Mouse (Mus musculus) limb, embryonic 11.5 days (tissue): ENCODE measurements around the gene Dusp19. TPM values are rescaled to one million over a fixed set of nuclear protein-coding genes. Genes with fewer than 3 reads are reported as not detected.
A peak's percentile ranks its signal among the peaks of the same experiment; 100 is the strongest.

ENCODE experiments used
- ATAC-seq: fragments of 200-750 bp; cut with Nextera tagmentation; 2 replicates; pipeline ENCODE4 v1.8.0; 2017; ENCODE audit warnings: low read depth; ENCODE audit not compliant: insufficient number of reproducible peaks, low FRiP score, low TSS enrichment
- DNase-seq: peaks from one replicate; pipeline ENCODE4 v3.0.0-alpha.2; 2015; ENCODE audit warnings: low spot score
- H3K27ac ChIP-seq: fragments of 300-500 bp; sonication (generic); replicated peaks from 2 replicates; pipeline ENCODE4 v1.5.1; 2014; ENCODE audit warnings: low read depth, mild to moderate bottlenecking, low read length
- H3K27me3 ChIP-seq: fragments of 300-500 bp; sonication (generic); 2 replicates; pipeline ENCODE4 v1.6.1; 2014; ENCODE audit warnings: mild to moderate bottlenecking, low read length, mixed read lengths; ENCODE audit not compliant: control insufficient read depth, insufficient read depth
- H3K36me3 ChIP-seq: fragments of 300-500 bp; sonication (generic); 2 replicates; pipeline ENCODE4 v1.6.1; 2014; ENCODE audit warnings: mild to moderate bottlenecking, low read length, moderate library complexity, mixed read lengths; ENCODE audit not compliant: control insufficient read depth, insufficient read depth
- H3K4me1 ChIP-seq: fragments of 300-500 bp; sonication (generic); 2 replicates; pipeline ENCODE4 v1.6.1; 2014; ENCODE audit warnings: low read length, mixed read lengths; ENCODE audit not compliant: control insufficient read depth, insufficient read depth
- H3K4me2 ChIP-seq: fragments of 300-500 bp; sonication (generic); 2 replicates; pipeline ENCODE4 v1.6.1; 2014; ENCODE audit warnings: low read depth, mild to moderate bottlenecking, moderate library complexity; ENCODE audit not compliant: severe bottlenecking
- H3K4me3 ChIP-seq: fragments of 300-500 bp; sonication (generic); 2 replicates; pipeline ENCODE4 v1.5.1; 2014; ENCODE audit warnings: low read depth, low read length
- H3K9ac ChIP-seq: fragments of 300-500 bp; sonication (generic); 2 replicates; pipeline ENCODE4 v1.6.1; 2014; ENCODE audit warnings: mild to moderate bottlenecking, low read length
- H3K9me3 ChIP-seq: fragments of 300-500 bp; sonication (generic); 2 replicates; pipeline ENCODE4 v1.6.1; 2016; ENCODE audit warnings: low read length; ENCODE audit not compliant: control insufficient read depth
- WGBS: fragments of 180-500 bp; shearing (Covaris S2); extraction: QIAGEN DNeasy Blood & Tissue Kit; methylation state at CpG from one replicate; pipeline ENCODE4 v1.1.7; 2014; 5-methylcytosine and 5-hydroxymethylcytosine counted together
- microRNA counts: library from miRNA; unstranded; fragments of <30 nt; microRNA quantifications from one replicate; lab custom pipeline; 2016
- microRNA-seq: library from miRNA; unstranded; fragments of <30 nt; microRNA quantifications from one replicate; pipeline ENCODE4, GENCODE M21; 2016
- polyA plus RNA-seq: library from polyadenylated mRNA; unstranded; fragments of >200 nt; fragmentation: Nextera tagmentation; extraction: Ambion mirVana; gene quantifications from 2 replicates; pipeline ENCODE4 v1.2.1, GENCODE M21; 2014

Dusp19 gene
- polyA plus RNA-seq, 1 experiment from 2014 or later: 15.9 TPM

- Histone ChIP-seq H3K9ac (no peak overlapping the region), H3K9me3 (no peaks in the 10 kb centered on the region), H3K4me1 (no peaks in the 10 kb centered on the region), H3K27ac (no peak overlapping the region), H3K36me3 (no peaks in the 10 kb centered on the region), H3K27me3 (no peaks in the 10 kb centered on the region), H3K4me3 (no peak overlapping the region), H3K4me2 (no peak overlapping the region)
- ATAC-seq: no peak
- DNase-seq: no peak
These were observed 44.6 kb downstream of the Dusp19 start for GRCm38 (mm10) chr2:80661414-80661813.

DNA sequence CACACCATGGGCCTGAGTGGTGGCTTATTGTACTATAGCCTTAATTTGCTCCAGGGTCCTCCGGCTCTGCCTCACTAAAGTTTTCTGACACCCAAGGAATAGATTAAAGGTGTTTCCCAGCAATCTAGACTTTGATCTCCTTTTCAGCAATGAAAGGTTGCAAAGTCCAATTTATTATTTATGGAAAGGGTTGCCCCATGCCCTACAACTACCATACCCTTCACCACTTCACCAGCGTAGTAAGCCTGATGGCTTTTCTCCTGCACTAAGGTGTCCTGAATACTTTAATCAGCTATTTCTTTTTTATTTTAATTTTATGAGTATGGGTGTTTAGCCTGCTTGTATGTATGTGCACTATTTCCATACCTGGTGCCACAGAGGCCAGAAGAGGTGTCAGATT lies 45.8 kb downstream of the Dusp19 start:
- H3K4me1 ChIP-seq: no peaks in the 10 kb centered on the region
- WGBS: 89% methylated on average over 2 of the region's 2 CpGs
- H3K27ac ChIP-seq: no peak overlapping the region
- ATAC-seq (no peak), DNase-seq (no peak)
- H3K27me3 ChIP-seq: no peaks in the 10 kb centered on the region
- no peaks in the 10 kb centered on the region for H3K36me3 ChIP-seq
- no peaks in the 10 kb centered on the region for H3K9me3 ChIP-seq
- no peak overlapping the region for H3K9ac ChIP-seq
- no peak overlapping the region for H3K4me3 ChIP-seq
- no peak overlapping the region for H3K4me2 ChIP-seq

DNA sequence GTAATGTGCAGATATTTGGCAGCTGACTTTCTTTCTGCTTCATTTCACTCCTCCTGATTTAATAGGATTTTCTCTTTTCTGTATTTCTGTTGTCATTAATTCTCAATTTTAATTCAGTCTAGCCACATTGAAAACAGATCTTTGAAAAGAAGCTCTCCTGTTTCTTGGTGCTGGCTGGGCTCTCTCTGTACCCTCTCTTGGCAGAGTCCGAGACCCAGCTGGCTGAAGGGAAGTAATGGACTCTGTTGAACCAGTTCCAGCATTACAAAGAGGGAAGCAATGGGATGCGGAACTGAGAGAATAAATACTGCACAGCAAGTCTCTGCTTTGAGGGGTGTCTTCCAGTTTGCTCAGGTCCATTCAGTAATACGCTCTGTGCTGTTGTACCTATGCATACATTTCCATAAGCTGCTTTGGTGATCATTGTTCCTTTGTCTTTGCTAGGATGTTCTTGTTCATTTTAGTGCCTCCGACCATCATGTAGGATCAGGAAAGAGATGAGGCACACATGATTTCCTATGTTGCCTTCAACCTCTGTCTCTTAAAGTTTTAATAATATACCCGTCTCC lies 50.6 kb downstream of the Dusp19 start:
- 93% methylated on average over 5 of the region's 5 CpGs for WGBS
- DNase-seq (no peak), ATAC-seq (no peak)
- H3K9me3 ChIP-seq: no peaks in the 10 kb centered on the region
- H3K27ac ChIP-seq: no peak overlapping the region
- no peak overlapping the region for H3K4me3 ChIP-seq
- no peaks in the 10 kb centered on the region for H3K36me3 ChIP-seq
- H3K4me1 ChIP-seq: no peaks in the 10 kb centered on the region
- no peaks in the 10 kb centered on the region for H3K27me3 ChIP-seq
- H3K9ac ChIP-seq: no peak overlapping the region
- no peak overlapping the region for H3K4me2 ChIP-seq

GRCm38 (mm10) chr2:80669868-80670666 lies 53.2 kb downstream of the Dusp19 start:
- 84% methylated on average over 11 of the region's 11 CpGs for WGBS
- H3K9me3 ChIP-seq: no peaks in the 10 kb centered on the region
- H3K27ac ChIP-seq: no peak overlapping the region
- DNase-seq (peak; percentile 38), ATAC-seq (no peak)
- H3K4me1 ChIP-seq: no peaks in the 10 kb centered on the region
- H3K4me3 ChIP-seq: no peak overlapping the region
- no peak overlapping the region for H3K4me2 ChIP-seq
- H3K36me3 ChIP-seq: no peaks in the 10 kb centered on the region
- no peak overlapping the region for H3K9ac ChIP-seq
- H3K27me3 ChIP-seq: no peaks in the 10 kb centered on the region

DNA sequence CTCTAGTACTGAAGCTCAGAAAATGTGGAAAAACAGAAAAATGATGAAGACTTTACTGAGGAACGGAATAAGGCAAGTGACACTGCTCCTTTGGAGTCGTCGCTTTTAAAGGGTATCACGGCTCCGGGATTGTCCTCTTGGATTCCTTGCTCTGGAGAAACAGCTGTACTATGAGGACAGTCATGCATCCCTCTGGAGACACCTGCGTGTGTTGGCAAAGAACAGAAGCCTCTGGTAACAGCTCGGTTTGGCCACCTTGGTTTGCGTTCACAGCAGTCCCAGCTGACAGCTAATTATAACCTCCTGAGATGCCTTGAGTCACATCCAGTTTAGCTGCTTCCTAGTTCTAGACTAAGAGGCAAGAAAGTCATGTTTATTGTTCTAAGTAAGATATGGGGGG lies 62.0 kb downstream of the Dusp19 start:
- H3K4me1 ChIP-seq: no peaks in the 10 kb centered on the region
- no peaks in the 10 kb centered on the region for H3K9me3 ChIP-seq
- H3K36me3 ChIP-seq: no peaks in the 10 kb centered on the region
- no peaks in the 10 kb centered on the region for H3K27me3 ChIP-seq
- no peak overlapping the region for H3K4me2 ChIP-seq
- WGBS: 87% methylated on average over 8 of the region's 8 CpGs
- DNase-seq: no peak
- H3K27ac ChIP-seq: no peak overlapping the region
- no peak overlapping the region for H3K4me3 ChIP-seq
- no peak overlapping the region for H3K9ac ChIP-seq
- ATAC-seq: no peak

MicroRNAs within 50 kb of the gene (microRNA counts, 519-probe panel; counts per million panel counts)
- not detected for microRNA mmu-miR-684 (lab: Ali Mortazavi, UCI)

Small RNA genes within 50 kb of the gene (microRNA-seq; reads per million reads assigned to microRNA genes)
- not detected for gene Mir684-1

Other genes with a start within 250 kb of the Dusp19 start
- 118 and 120 TPM in 2 replicates for gene Frzb, start 169.4 kb upstream of the Dusp19 start, polyA plus RNA-seq
- 54.4 and 61.4 TPM in 2 replicates for gene Nckap1, start 35.7 kb upstream of the Dusp19 start, polyA plus RNA-seq
- gene Nup35, start 191 bp downstream of the Dusp19 start, polyA plus RNA-seq: 66.4 and 68.0 TPM in 2 replicates